Mouse (Mus musculus): ENCODE results near the gene Atp6v1fnb. TPM values are rescaled to one million over a fixed set of nuclear protein-coding genes. Genes with fewer than 3 reads are reported as not detected.

The Atp6v1fnb gene
- total RNA-seq, 4 experiments from 2014 or later, result 0.38 to 1.5 (median 0.91) TPM; not detected in 1

Other genes starting within 250 kb of the Atp6v1fnb start
- 1 to 10 TPM; 4.6 to 9.3 (median 7.7) TPM for gene Hilpda, start 198.9 kb upstream of the Atp6v1fnb start, total RNA-seq (2022)
- gene Fam71f2, start 191.8 kb upstream of the Atp6v1fnb start, total RNA-seq (2022), result under 1 TPM in 1 of 4 experiments, not detected in 3; 0.23 TPM
- not detected for gene Fam71f1, start 152.3 kb upstream of the Atp6v1fnb start, total RNA-seq (2022)
- 100 to 1,000 TPM; 121 to 136 (median 126) TPM for gene Calu, start 123.4 kb upstream of the Atp6v1fnb start, total RNA-seq (2022)
- not detected for gene Opn1sw, start 83.0 kb upstream of the Atp6v1fnb start, total RNA-seq (2022)
- 10 to 100 TPM in 1 of 4 experiments, 1 to 10 TPM in 3; 4.4 to 13.1 (median 5.7) TPM for gene Ccdc136, start 75.1 kb upstream of the Atp6v1fnb start, total RNA-seq (2022)
- gene Flnc, start 38.2 kb upstream of the Atp6v1fnb start, total RNA-seq (2022), result 1 to 10 TPM; 2.9 to 8.6 (median 5.2) TPM
- gene Atp6v1f, start 3.7 kb upstream of the Atp6v1fnb start, total RNA-seq (2022), result 100 to 1,000 TPM; 218 to 251 (median 230) TPM
- 1 to 10 TPM; 1.7 to 2.5 (median 1.8) TPM for gene Kcp, start 36.5 kb downstream of the Atp6v1fnb start, total RNA-seq (2022)
- 1 to 10 TPM; 5.1 to 7.8 (median 7.7) TPM for gene Irf5, start 55.2 kb downstream of the Atp6v1fnb start, total RNA-seq (2022)
- gene Tnpo3, start 138.4 kb downstream of the Atp6v1fnb start, total RNA-seq (2022), result 10 to 100 TPM; 48.3 to 65.6 (median 61.3) TPM
- gene Tspan33, start 222.8 kb downstream of the Atp6v1fnb start, total RNA-seq (2022), result 1 to 10 TPM; 2.7 to 4.9 (median 3.8) TPM